Comparison of ENCODE assay signal across 38 mouse cellular contexts in genomic region chr15:81950716-81951115, GRCm38 (mm10). TPM values are rescaled to one million over a fixed set of nuclear protein-coding genes. Genes with fewer than 3 reads are reported as not detected.
"Had no signal": no experiment of that assay in that cellular context is flagged by ENCODE, and none has a peak within 500 bp of the region (broad histone marks: within the 10 kb centered on the region; RNA-seq: fewer than 3 reads in every experiment).

No protein-coding gene starts in this region.

- H3K9me3 ChIP-seq: hindbrain, embryonic 10.5 days; hindbrain, embryonic 12.5 days; intestine, embryonic 15.5 days; limb, embryonic 10.5 days; limb, embryonic 12.5 days; liver, embryonic 13.5 days; liver, embryonic 15.5 days had no signal

- H3K27ac ChIP-seq: gastrocnemius, adult 2 months; hindbrain, embryonic 10.5 days; hindbrain, embryonic 12.5 days; hindbrain, embryonic 14.5 days; intestine, embryonic 15.5 days; layer of hippocampus, adult 2 months; left cerebral cortex, adult 2 months; limb, embryonic 10.5 days; limb, embryonic 12.5 days; liver, embryonic 13.5 days; liver, embryonic 15.5 days had no signal

- H3K4me2 ChIP-seq: heart, embryonic 12.5 days; hindbrain, embryonic 12.5 days; hindbrain, embryonic 14.5 days; intestine, embryonic 15.5 days; limb, embryonic 12.5 days; liver, embryonic 11.5 days; liver, embryonic 13.5 days; liver, embryonic 15.5 days had no signal

- H3K9ac ChIP-seq: heart, embryonic 12.5 days; hindbrain, embryonic 12.5 days; hindbrain, embryonic 14.5 days; intestine, embryonic 15.5 days; limb, embryonic 12.5 days; liver, embryonic 13.5 days; liver, embryonic 15.5 days had no signal

- DNase-seq: gastrocnemius, postnatal 10 days; gastrocnemius, postnatal 25 days; heart, postnatal 14 days; heart, postnatal 36 days; kidney, adult 18-20 months; kidney, adult 8-10 months; kidney, postnatal 10 days; kidney, postnatal 25 days; kidney, postnatal 4 days; liver; liver, embryonic 13.5 days had no signal

- ATAC-seq: inflammation-experienced regulatory T-cells, adult 6 months; intestine, embryonic 15.5 days; intestine, postnatal 0 days had no signal

- H3K27me3 ChIP-seq: heart, embryonic 12.5 days; hindbrain, embryonic 12.5 days; intestine, embryonic 15.5 days; limb, embryonic 12.5 days; liver, embryonic 13.5 days had no signal

- H3K4me3 ChIP-seq: gastrocnemius, adult 2 months; heart, embryonic 12.5 days; hindbrain, embryonic 10.5 days; hindbrain, embryonic 12.5 days; intestine, embryonic 15.5 days; layer of hippocampus, adult 2 months; left cerebral cortex, adult 2 months; limb, embryonic 10.5 days; limb, embryonic 12.5 days; liver, embryonic 13.5 days; liver, embryonic 15.5 days had no signal

- H3K4me1 ChIP-seq: hindbrain, embryonic 12.5 days; intestine, embryonic 15.5 days; limb, embryonic 10.5 days; limb, embryonic 12.5 days had no signal

RNA-seq across cellular contexts. Expression of gene Csdc2, which starts 14.2 kb away (rescaled TPM):
- total RNA-seq: granulocyte monocyte progenitor cell, adult 5-6 weeks had no signal
- polyA plus RNA-seq: inflammation-experienced regulatory T-cells, adult 6 months had no signal

RNA-seq across cellular contexts. Expression of gene 1700029P11Rik, which starts 29.6 kb away (rescaled TPM):
- total RNA-seq: gastrocnemius, adult 2 months; gastrocnemius, postnatal 10 days; gastrocnemius, postnatal 25 days; gastrocnemius, postnatal 4 days; granulocyte monocyte progenitor cell, adult 5-6 weeks; heart, postnatal 14 days; heart, postnatal 36 days; layer of hippocampus, adult 2 months; layer of hippocampus, postnatal 10 days; layer of hippocampus, postnatal 25 days; left cerebral cortex, adult 2 months; left cerebral cortex, postnatal 14 days; left cerebral cortex, postnatal 36 days had no signal
- polyA plus RNA-seq: frontal cortex, adult 2 months; heart, embryonic 12.5 days; heart, embryonic 14.5 days; heart, embryonic 16.5 days; hindbrain, embryonic 10.5 days; hindbrain, embryonic 12.5 days; hindbrain, embryonic 14.5 days; hindbrain, embryonic 16.5 days; inflammation-experienced regulatory T-cells, adult 6 months; intestine, embryonic 15.5 days; intestine, postnatal 0 days; kidney, embryonic 14.5 days; kidney, embryonic 16.5 days; limb, embryonic 10.5 days; limb, embryonic 12.5 days; limb, embryonic 14.5 days; liver, embryonic 11.5 days; liver, embryonic 13.5 days; liver, embryonic 15.5 days had no signal
